Mouse (Mus musculus) cortical plate, adult 2 months (tissue): ENCODE measurements at regions not wholly inside any gene's neighbourhood (a gene's known extent, or its start where the extent isn't known, plus 50 kb on each side); places are given as distances from the start of the nearest gene placed in this dataset.

Source experiments
- CTCF ChIP-seq: fragments of 200-500 bp; IDR thresholded peaks from 2 replicates; pipeline ENCODE4 v1.5.1; 2011; ENCODE audit warnings: mild to moderate bottlenecking, control low read depth, low read length; ENCODE audit not compliant: insufficient read depth; ENCODE audit errors: extremely low read depth
- POLR2A ChIP-seq: fragments of 200-500 bp; IDR thresholded peaks from 2 replicates; pipeline ENCODE4 v1.6.1; 2011; ENCODE audit warnings: mild to moderate bottlenecking, low read length, control low read depth; ENCODE audit not compliant: insufficient read depth; ENCODE audit errors: extremely low read depth

GRCm38 (mm10) chr3:29816964-29817363 is 730.8 kb downstream of the Mecom start:
- TF ChIP-seq CTCF, result no peak
- TF ChIP-seq POLR2A, result no peak
